ENCODE assay signal across 18 mouse cellular contexts in genomic region chr19:43517320-43517719, GRCm38 (mm10).
"Had no signal": no experiment of that assay in that cellular context is flagged by ENCODE, and none has a peak within 500 bp of the region (broad histone marks: within the 10 kb centered on the region; RNA-seq: fewer than 3 reads in every experiment).

No protein-coding gene starts in this region.

- H3K27ac ChIP-seq: layer of hippocampus, adult 2 months; left cerebral cortex, adult 2 months; neural tube, embryonic 12.5 days; neural tube, embryonic 15.5 days; stomach, embryonic 15.5 days had no signal

- H3K9ac ChIP-seq: liver, embryonic 15.5 days; lung, embryonic 14.5 days; neural tube, embryonic 12.5 days; neural tube, embryonic 15.5 days; stomach, embryonic 15.5 days had no signal

- ATAC-seq: lung, postnatal 0 days had no signal

- H3K4me3 ChIP-seq: layer of hippocampus, adult 2 months; left cerebral cortex, adult 2 months; liver, embryonic 15.5 days; neural tube, embryonic 12.5 days; neural tube, embryonic 15.5 days; stomach, embryonic 15.5 days had no signal

- DNase-seq: kidney, adult 18-20 months; kidney, adult 9 months; layer of hippocampus, adult 9-11 months; lung, embryonic 14.5 days; midbrain, embryonic 14.5 days; retina, postnatal 1 day; right cerebral cortex, postnatal 25 days; spleen, adult 18-20 months; thymus, postnatal 25 days had no signal

- H3K27me3 ChIP-seq: liver, embryonic 15.5 days; neural tube, embryonic 12.5 days; neural tube, embryonic 15.5 days; stomach, embryonic 15.5 days had no signal

- H3K9me3 ChIP-seq: liver, embryonic 15.5 days; neural tube, embryonic 12.5 days; neural tube, embryonic 15.5 days; stomach, embryonic 15.5 days had no signal

- H3K36me3 ChIP-seq: stomach, embryonic 15.5 days had no signal

- H3K4me2 ChIP-seq: liver, embryonic 11.5 days; lung, embryonic 14.5 days; midbrain, embryonic 11.5 days; neural tube, embryonic 12.5 days; neural tube, embryonic 15.5 days; stomach, embryonic 15.5 days had no signal
